Mouse (Mus musculus) right cerebral cortex, adult 18-20 months (tissue): ENCODE results near the gene Krtap2-4.

Experiments used
- DNase-seq: peaks from one replicate; pipeline ENCODE4 v3.0.0; 2022; ENCODE audit warnings: mixed read lengths

The Krtap2-4 gene

DNA sequence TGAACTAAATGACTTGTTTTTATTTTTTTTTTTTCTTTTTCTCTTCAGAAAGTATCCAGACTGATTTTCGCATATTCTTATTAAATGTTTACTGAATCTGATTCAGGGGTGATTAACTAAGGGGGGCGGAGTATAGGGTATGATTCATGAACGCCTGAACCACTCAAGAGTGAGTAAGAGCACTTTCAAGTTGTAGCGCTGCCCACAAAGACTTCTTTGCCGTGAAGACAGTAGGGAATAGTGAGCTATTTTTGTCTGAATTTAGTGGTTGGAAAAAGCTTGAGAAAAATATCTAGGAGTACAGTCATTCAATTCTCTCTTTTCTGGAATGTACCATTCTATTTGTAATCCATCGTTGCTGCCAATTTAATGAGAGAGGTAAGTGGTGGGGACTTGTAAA lies 33.1 kb downstream of the Krtap2-4 start:
- no peak for DNase-seq

DNA sequence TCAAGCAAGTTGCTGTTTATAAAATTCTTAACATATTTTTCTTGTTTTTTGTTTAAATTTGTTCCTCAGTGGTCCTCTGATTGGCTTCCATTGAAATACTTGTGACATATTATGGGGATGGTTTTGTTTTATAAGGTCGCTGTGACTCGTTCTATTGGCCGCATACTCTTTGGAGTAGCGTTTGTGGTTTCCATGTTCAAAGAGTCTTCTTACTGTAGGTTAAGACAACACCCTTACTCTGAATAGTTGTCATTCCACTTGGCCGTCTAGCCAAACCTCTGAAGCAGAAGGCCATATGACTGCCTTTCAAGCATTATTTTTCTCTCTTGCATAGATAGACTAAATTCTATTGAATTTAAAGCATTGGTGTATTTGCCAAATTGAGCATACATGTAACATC lies 33.6 kb downstream of the Krtap2-4 start:
- DNase-seq: no peak

DNA sequence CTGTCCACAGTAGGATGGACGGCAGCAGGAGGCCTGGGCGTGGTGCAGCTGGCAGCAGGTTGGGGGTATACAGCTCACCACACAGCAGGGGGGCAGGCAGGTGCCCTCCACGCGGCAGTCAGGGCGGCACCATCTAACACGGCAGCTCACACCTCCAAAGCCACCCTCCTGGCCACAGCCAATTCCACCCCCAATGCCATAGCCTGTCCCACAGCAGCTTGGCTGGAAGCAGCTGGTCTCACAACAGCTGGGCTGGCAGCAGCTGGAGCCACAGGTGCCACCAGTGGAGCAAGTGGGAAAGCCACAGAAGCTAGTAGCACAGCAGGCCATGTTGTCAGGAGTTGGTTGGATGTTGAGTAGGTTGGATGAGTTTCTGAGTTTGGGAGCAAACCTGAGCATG lies 34.0 kb downstream of the Krtap2-4 start, which contains the start of gene Krtap1-5:
Gene Krtap1-5 (minus strand): TSS at position 381 of the 400 bp plus-strand sequence.
- DNase-seq: no peak

DNA sequence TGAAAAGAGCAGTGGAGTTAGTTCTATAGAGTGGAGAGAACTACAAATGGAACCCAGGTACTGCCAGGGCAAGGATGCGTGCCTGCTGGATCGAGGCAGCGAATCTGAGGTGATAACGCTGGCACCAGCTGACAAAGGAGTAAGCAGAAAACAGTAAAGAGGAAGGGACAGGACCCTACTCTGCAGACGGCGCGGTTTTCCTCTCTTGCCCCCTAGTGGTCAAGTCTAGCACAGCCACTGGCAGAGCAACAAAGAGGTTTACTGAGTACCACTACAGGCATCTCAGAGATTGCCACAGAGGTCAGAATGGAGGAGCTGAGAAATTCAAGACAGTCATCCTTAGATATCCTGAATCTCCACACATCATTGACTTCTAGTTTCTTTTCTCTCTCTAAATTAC lies 40.5 kb downstream of the Krtap2-4 start:
- DNase-seq: peak; percentile 62

DNA sequence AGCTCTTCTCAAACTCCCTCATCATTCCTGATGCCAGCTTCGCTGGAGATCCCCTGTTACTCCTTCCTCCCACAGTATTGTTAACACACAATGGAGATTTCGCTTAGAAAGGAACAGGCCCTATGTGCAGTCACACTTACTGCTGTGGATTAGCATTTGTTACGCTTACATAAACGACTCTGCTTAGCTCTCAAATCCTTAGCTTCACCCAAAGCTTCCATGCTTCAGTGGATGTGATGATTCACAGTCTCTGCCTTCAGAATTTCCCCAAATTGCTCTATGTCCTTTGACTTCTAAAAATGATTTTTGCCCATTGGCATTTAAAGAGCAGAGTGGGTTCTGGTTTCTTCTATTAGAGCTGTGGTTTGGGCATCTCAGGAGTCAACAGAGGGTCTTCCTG lies 41.5 kb downstream of the Krtap2-4 start:
- peak; percentile 35 for DNase-seq

GRCm38 (mm10) chr11:99566530-99566929 lies 48.1 kb downstream of the Krtap2-4 start, which contains the start of gene Krtap3-1:
Gene Krtap3-1, minus strand, starts transcription at chr11:99566630.
- no peak for DNase-seq
